Mouse (Mus musculus) liver, adult 2 months (tissue): ENCODE measurements around the gene Znrf1. TPM values are rescaled to one million over a fixed set of nuclear protein-coding genes. Genes with fewer than 3 reads are reported as not detected.
"Not testable (repeated sequence)": the region's sequence is repeated elsewhere in the genome, so short reads cannot be mapped to it uniquely, and the experiment has no call there.

Experiments
- DNase-seq: peaks from one replicate; pipeline ENCODE4 v3.0.0-alpha.2; 2011; ENCODE audit warnings: low read depth, low spot score; ENCODE audit errors: extremely low read depth
- H3K27ac ChIP-seq: fragments of 200-500 bp; replicated peaks from 2 replicates; pipeline ENCODE4 v1.5.1; 2012; ENCODE audit warnings: low read depth, mild to moderate bottlenecking, control low read depth, inconsistent platforms, low read length; ENCODE audit not compliant: insufficient read depth
- H3K27me3 ChIP-seq: fragments of 200-500 bp; 2 replicates; pipeline ENCODE4 v1.6.1; 2012; ENCODE audit warnings: mild to moderate bottlenecking, moderate library complexity, low read length, inconsistent platforms; ENCODE audit not compliant: control insufficient read depth, insufficient read depth
- H3K36me3 ChIP-seq: fragments of 200-500 bp; 2 replicates; pipeline ENCODE4 v1.6.1; 2012; ENCODE audit warnings: low read length, inconsistent platforms; ENCODE audit not compliant: control insufficient read depth, insufficient read depth
- H3K4me1 ChIP-seq: fragments of 200-500 bp; 2 replicates; pipeline ENCODE4 v1.6.1; 2011; ENCODE audit warnings: low read length; ENCODE audit not compliant: control insufficient read depth, insufficient read depth
- H3K4me3 ChIP-seq: fragments of 200-500 bp; 2 replicates; pipeline ENCODE4 v1.5.1; 2011; ENCODE audit warnings: low read depth, mild to moderate bottlenecking, control low read depth, low read length, moderate library complexity; ENCODE audit not compliant: insufficient read depth
- H3K79me2 ChIP-seq: fragments of 200-500 bp; 2 replicates; pipeline ENCODE4 v1.6.1; 2012; ENCODE audit warnings: inconsistent platforms, mild to moderate bottlenecking, low read length, moderate library complexity; ENCODE audit not compliant: control insufficient read depth, insufficient read depth
- H3K9ac ChIP-seq: fragments of 200-500 bp; 2 replicates; pipeline ENCODE4 v1.6.1; 2012; ENCODE audit warnings: low read depth, mild to moderate bottlenecking, control low read depth, inconsistent platforms, low read length
- CTCF ChIP-seq: fragments of 200-500 bp; IDR thresholded peaks from 2 replicates; pipeline ENCODE4 v1.5.1; 2011; ENCODE audit warnings: low read depth, low read length, control low read depth
- POLR2A ChIP-seq: fragments of 200-500 bp; IDR thresholded peaks from 2 replicates; pipeline ENCODE4 v1.6.1; 2011; ENCODE audit warnings: low read length, control low read depth; ENCODE audit not compliant: insufficient read depth; ENCODE audit errors: extremely low read depth
- WGBS: fragments of 180-500 bp; shearing (Covaris S2); methylation state at CpG from one replicate; pipeline ENCODE4 v1.1.7; 2018; 5-methylcytosine and 5-hydroxymethylcytosine counted together
- polyA plus RNA-seq: library from polyadenylated mRNA; depleted of rRNA; stranded (reverse); fragments of >200 nt; gene quantifications from 2 replicates; pipeline ENCODE4 v1.2.3, GENCODE M21; 2012
- total RNA-seq: library from RNA; depleted of rRNA; stranded (reverse); fragments of >200 nt; gene quantifications from 2 replicates; pipeline ENCODE4 v1.2.3, GENCODE M21; 2014

Gene Znrf1
- total and polyA plus RNA-seq, 2 experiments, result 13.8 to 44.3 TPM

- H3K27ac ChIP-seq, result peak overlapping the region; percentile 90
- H3K79me2 ChIP-seq, result peaks cover 14% of the 10 kb centered on the region
- DNase-seq, result no peak
- no peaks in the 10 kb centered on the region for H3K36me3 ChIP-seq
- no peaks in the 10 kb centered on the region for H3K27me3 ChIP-seq
- H3K9ac ChIP-seq, result peak overlapping the region; percentile 74
- peaks cover 8% of the 10 kb centered on the region; the same call in 1 of the 2 replicates for H3K4me1 ChIP-seq
- peak overlapping the region; percentile 53 for H3K4me3 ChIP-seq
- 0% methylated on average over 5 of the region's 5 CpGs for WGBS
- TF ChIP-seq CTCF (no peak), POLR2A (no peak)
These were observed 107.0 kb downstream of the Znrf1 start for GRCm38 (mm10) chr8:111642939-111643263.

GRCm38 (mm10) chr8:111643264-111644141 is 107.6 kb downstream of the Znrf1 start, which contains the start of gene Zfp1:
Gene Zfp1, plus strand, starts transcription at chr8:111643401.
- Histone ChIP-seq H3K36me3 (no peaks in the 10 kb centered on the region), H3K4me3 (peak within 1 kb of the TSS; percentile 93), H3K79me2 (peaks cover 20% of the 10 kb centered on the region), H3K27ac (peak within 1 kb of the TSS; percentile 99), H3K27me3 (no peaks in the 10 kb centered on the region), H3K9ac (peak within 1 kb of the TSS; percentile 98), H3K4me1 (peaks cover 8% of the 10 kb centered on the region; the same call in 1 of the 2 replicates)
- peak; percentile 93 for DNase-seq
- under 1% methylated on average over 75 of the region's 75 CpGs for WGBS
- no peak for TF ChIP-seq CTCF
- TF ChIP-seq POLR2A, result peak; percentile 91

GRCm38 (mm10) chr8:111644286-111645051 is 108.6 kb downstream of the Znrf1 start:
- Histone ChIP-seq H3K4me3 (peak overlapping the region; percentile 93), H3K27ac (peak overlapping the region; percentile 99), H3K9ac (peak overlapping the region; percentile 67), H3K79me2 (peaks cover 25% of the 10 kb centered on the region)
- not testable (repeated sequence) for H3K4me1 ChIP-seq, H3K36me3 ChIP-seq, H3K27me3 ChIP-seq
- WGBS, result 20% methylated on average over 12 of the region's 12 CpGs
- DNase-seq, result peak; percentile 90

DNA sequence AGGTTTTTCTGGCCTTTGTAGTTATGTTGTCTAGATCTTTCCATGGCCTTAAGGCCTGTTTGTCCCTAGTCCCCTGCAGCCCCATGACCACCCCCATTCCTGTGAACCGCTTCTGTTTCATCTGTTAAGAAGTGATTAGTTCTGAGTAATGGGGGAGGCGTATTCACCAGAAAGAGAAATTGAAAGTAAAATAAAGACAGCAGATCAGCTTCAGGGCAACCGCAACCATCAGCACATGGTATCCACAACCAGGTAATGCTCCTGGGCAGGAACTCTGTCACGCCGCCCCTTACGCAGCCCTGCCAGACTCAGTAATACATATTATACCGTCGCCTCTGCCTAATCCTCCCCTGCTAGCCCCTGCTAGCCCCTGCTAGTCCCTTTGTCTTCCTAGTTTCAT is 109.8 kb downstream of the Znrf1 start:
- no peaks in the 10 kb centered on the region for H3K27me3 ChIP-seq
- DNase-seq, result no peak
- H3K27ac ChIP-seq, result no peak overlapping the region
- no peak overlapping the region for H3K4me3 ChIP-seq
- TF ChIP-seq POLR2A (no peak), CTCF (no peak)
- peaks cover 8% of the 10 kb centered on the region; the same call in 1 of the 2 replicates for H3K4me1 ChIP-seq
- 90% methylated on average over 8 of the region's 8 CpGs for WGBS
- no peaks in the 10 kb centered on the region for H3K36me3 ChIP-seq
- peaks cover 26% of the 10 kb centered on the region for H3K79me2 ChIP-seq
- H3K9ac ChIP-seq, result no peak overlapping the region

DNA sequence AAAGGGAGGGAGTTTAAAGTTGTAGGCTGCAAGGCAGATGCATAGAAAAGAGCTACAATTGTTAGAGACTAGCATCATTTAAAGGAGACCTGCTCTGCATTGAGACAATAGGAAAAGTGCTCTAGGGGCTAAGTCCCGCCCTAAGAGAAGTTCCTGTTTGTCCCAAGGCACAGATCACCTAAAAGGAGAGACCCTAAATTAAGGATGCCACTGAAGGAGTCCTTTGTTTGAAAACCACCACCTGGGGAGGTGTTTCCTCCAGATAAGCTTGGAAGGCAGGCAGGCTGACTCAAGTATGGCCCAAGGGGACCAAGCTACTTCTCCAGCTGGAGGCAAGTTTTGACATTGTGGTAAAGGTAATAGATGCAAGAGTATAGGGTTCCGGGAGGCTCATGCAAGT is 112.9 kb downstream of the Znrf1 start:
- Histone ChIP-seq H3K27ac (no peak overlapping the region), H3K79me2 (peaks cover 39% of the 10 kb centered on the region)
- 93% methylated on average over 2 of the region's 2 CpGs for WGBS

More for the DNA sequence above, 112.9 kb downstream of the Znrf1 start:
- TF ChIP-seq POLR2A, result no peak
- TF ChIP-seq CTCF, result no peak
- Histone ChIP-seq H3K4me3 (no peak overlapping the region), H3K27me3 (no peaks in the 10 kb centered on the region), H3K9ac (no peak overlapping the region), H3K36me3 (no peaks in the 10 kb centered on the region), H3K4me1 (peaks cover 4% of the 10 kb centered on the region; the same call in 1 of the 2 replicates)
- no peak for DNase-seq
